Mouse (Mus musculus) layer of hippocampus, postnatal 25 days (tissue): ENCODE measurements around the gene Atp2b2. TPM values are rescaled to one million over a fixed set of nuclear protein-coding genes. Genes with fewer than 3 reads are reported as not detected.

Experiments used
- DNase-seq, 2 experiments: peaks; one replicate each; pipeline ENCODE4 v3.0.0; 2022; ENCODE audit warnings: mixed read lengths in 2 of 2, low spot score in 1 of 2; ENCODE audit errors: extremely low spot score in 1 of 2
- total RNA-seq, 2 experiments: library from RNA; stranded (reverse); gene quantifications; 2 replicates each; pipeline ENCODE4 v1.2.3; 2021

The Atp2b2 gene
- total RNA-seq, 2 experiments from 2014 or later = 313 to 346 TPM

DNA sequence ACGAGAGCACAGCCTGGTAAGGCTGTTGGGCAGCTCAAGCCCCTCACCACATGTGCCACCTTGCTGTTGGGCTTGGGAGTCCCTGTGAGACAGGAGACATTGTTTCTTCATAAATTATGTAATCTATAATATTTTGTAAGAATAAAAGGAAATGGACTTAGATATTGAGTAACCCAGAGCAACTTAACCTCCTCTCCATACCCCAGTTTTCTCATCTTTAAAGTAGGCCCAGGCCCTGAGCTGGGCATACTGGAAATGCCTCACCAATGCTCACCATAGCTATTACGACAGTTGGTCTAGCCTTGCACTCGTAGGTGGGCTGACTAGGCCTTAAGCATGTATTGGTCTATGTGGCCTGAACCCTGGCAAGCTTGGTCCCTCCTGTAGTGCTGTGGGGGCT is 225.7 kb downstream of the Atp2b2 start:
- no peak for DNase-seq

GRCm38 (mm10) chr6:113811462-113811861 is 231.0 kb downstream of the Atp2b2 start:
- DNase-seq = no peak

DNA sequence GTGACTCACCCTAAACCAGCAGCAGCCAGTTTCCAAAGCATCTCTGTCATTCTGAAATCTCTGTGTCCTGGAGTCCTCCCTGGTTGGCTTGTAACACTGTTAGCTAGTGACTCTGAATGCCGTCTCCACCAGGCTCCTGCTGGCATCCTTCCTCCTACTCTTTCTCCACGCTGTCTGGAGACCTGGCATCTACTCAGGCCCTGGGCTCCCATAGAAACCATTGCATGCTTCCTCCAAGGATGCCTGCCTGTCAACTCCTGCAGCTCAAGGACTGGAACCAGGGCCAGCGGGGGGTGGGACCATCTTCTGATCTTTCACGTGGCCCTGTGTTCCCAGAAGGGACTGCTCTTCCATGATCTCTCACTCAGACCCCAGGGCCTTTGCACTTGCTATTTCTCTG is 231.7 kb downstream of the Atp2b2 start:
- no peak for DNase-seq

- no peak for DNase-seq
These were observed 236.2 kb downstream of the Atp2b2 start for GRCm38 (mm10) chr6:113806241-113806640.

DNA sequence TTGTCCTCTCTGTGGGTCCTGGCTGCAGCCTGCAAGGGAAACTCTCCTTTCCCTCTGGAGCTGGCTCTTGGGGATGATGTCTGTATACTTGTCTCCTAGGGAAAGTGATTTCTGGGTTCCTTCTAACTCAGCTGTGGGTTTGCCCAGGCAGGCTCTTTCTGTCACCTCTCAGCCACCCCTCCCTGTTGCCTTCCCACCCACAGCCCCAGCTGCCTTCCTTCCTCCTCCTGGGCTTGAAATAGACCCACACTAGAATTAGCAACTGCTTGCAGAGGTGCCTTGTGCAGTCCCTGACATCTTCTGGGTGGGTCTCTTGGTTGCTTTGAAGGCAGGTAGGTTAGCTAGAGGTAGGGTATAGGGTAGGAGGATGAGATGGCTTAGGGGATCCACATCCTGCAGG is 241.2 kb downstream of the Atp2b2 start:
- DNase-seq = peak in 1 of 2 experiments; percentile 22

DNA sequence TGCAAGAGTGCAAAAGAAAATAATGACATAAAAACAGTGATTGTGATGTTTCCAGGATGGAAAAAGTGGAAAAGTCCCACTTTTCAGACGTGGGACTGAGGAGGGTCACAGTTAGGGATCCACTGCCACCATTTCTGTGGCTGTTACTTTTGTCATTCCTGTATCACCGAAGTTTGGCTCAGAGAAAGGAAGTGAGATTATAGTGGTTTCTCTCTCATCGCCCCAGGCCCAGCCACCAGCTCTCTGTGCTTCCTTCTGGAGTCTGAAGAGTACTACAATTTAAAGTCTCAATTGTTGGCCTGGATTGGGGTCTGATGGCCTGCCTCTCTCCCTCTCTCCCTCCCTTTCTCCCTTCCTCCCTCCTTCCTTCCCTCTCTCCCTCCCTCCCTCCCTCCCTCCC is 242.5 kb downstream of the Atp2b2 start:
- no peak for DNase-seq

GRCm38 (mm10) chr6:113799349-113799748 is 243.1 kb downstream of the Atp2b2 start:
- no peak for DNase-seq

DNA sequence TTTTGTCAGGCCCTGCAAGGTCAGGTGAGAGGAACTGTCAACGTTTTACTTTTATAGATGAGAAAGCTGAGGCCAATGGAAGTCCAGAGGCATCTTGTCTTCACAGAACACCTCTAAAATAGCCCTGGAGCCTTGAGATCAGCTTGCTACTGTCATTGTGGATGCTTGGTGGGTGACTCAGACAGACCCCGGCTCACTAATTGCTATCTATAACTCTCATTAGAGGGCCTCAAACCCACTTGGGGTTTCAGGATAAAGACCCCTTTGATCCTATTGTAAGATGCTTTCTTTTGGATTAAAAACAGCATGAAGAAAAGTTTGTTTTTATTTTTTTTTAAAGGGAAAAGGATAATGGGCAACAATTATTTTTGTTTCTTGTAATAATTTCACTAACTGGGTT is 243.5 kb downstream of the Atp2b2 start:
- DNase-seq = no peak

GRCm38 (mm10) chr6:113795241-113795702 is 247.1 kb downstream of the Atp2b2 start:
- no peak for DNase-seq

GRCm38 (mm10) chr6:113792368-113792767 is 250.0 kb downstream of the Atp2b2 start:
- DNase-seq = no peak

DNA sequence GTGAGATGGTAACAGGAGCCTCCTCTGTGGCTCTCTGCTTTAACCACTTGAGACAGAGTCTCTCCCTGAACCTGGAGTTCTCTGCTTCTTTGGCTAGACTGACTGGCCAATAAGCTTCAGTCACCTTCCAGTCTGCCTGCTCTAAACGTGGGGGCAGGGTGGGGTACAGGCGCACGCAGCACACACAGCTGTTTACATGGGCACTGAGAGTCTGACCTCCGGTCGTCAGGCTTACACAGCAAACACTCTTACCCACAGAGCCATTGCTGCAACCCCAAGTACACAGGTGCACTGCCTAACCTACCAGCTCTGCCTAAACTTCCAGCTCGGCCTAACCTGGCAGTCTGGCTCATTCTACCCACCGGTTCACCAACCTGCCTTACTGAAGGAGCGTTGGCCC is 251.4 kb downstream of the Atp2b2 start:
- DNase-seq = no peak

GRCm38 (mm10) chr6:113787459-113787968 is 254.9 kb downstream of the Atp2b2 start:
- no peak for DNase-seq

GRCm38 (mm10) chr6:113785658-113786057 is 256.8 kb downstream of the Atp2b2 start:
- DNase-seq = no peak

GRCm38 (mm10) chr6:113778229-113778753 is 264.1 kb downstream of the Atp2b2 start:
- DNase-seq = no peak

DNA sequence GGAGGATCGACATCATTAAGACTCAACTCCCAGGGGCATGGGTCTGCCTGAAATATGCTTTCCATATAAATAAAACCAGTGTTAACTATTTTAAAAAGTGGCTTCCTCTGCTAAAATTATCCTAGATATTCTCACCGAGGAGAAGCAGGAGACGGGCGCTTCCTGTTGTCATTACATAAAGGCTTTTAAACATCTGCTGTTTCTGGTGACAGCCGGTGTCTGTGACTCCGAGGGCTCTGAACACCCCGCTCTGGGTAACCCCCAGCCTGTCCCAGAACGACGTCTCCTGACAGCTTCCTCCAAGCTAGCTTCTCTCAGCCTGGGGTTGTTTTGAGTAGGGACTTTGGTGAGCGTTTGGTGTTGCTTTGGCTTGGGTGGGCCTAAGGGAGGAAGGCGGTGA is 273.6 kb downstream of the Atp2b2 start:
- no peak for DNase-seq

- DNase-seq = peak in 1 of 2 experiments; percentile 44
These were observed 280.8 kb downstream of the Atp2b2 start for GRCm38 (mm10) chr6:113761644-113762043.

- no peak for DNase-seq
These were observed 293.2 kb downstream of the Atp2b2 start for GRCm38 (mm10) chr6:113749119-113749685.

- no peak for DNase-seq
These were observed 294.1 kb downstream of the Atp2b2 start for GRCm38 (mm10) chr6:113748351-113748750.

DNA sequence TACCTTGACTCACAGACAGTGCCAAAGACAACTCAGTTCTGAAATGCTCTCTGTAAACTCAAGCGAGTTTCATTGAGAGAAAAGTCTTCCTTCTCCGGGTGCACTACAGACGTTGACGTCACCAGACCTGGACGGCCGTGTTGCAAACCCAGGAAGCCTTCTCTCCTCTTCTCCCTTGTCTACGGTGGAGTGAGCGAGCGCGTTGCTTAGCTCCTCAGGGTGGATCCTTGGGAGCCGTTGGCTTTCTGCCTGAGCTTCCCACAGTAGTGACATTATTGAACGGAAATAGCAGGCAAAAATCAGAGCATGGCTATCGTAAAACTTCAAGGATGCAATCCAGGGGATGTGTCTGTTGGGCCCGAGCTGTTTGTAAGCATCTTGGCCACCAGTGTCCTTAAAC is 295.1 kb downstream of the Atp2b2 start:
- DNase-seq = no peak

DNA sequence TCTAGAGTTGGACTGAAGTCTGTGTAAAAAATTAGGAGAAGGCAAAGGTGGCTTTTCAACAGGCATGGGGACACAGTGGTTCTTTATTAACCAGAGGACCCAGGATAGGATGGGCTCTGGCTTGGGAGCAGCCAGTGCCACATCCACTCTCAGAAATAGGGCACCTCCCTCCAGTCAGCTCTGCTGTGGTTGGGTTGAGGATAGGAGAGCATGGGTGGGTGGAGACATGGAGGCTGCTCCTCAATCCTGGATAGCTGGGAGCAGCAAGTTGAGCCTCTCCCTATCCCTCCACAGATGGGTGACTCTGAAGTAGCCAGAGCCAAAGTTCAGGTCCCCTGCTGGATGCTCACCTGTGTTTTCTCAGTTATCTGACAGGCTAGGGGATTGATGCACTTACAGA is 297.3 kb downstream of the Atp2b2 start:
- no peak for DNase-seq

- no peak for DNase-seq
These were observed 299.3 kb downstream of the Atp2b2 start for GRCm38 (mm10) chr6:113743111-113743510.

- DNase-seq = no peak
These were observed 300.1 kb downstream of the Atp2b2 start for GRCm38 (mm10) chr6:113742321-113742720.
